Mouse (Mus musculus): ENCODE results near the gene Glod4. TPM values are rescaled to one million over a fixed set of nuclear protein-coding genes. Genes with fewer than 3 reads are reported as not detected.
A peak's percentile ranks its signal among the peaks of the same experiment; 100 is the strongest.

Gene Glod4
- polyA plus RNA-seq, 1 experiment from 2014 or later: 123 TPM

GRCm38 (mm10) chr11:76183745-76184144, 59.8 kb downstream of the Glod4 start:
- ATAC-seq (replicated peaks): no peak
- Histone ChIP-seq H3K4me2 (no peak overlapping the region), H3K9ac (no peak overlapping the region), H3K4me1 (peaks cover 5% of the 10 kb centered on the region), H3K4me3 (no peak overlapping the region), H3K27ac (no peak overlapping the region), H3K9me3 (no peaks in the 10 kb centered on the region), H3K27me3 (replicated peaks) (no peaks in the 10 kb centered on the region), H3K36me3 (replicated peaks) (no peaks in the 10 kb centered on the region)
- WGBS: 82% methylated on average over 4 of the region's 4 CpGs

DNA sequence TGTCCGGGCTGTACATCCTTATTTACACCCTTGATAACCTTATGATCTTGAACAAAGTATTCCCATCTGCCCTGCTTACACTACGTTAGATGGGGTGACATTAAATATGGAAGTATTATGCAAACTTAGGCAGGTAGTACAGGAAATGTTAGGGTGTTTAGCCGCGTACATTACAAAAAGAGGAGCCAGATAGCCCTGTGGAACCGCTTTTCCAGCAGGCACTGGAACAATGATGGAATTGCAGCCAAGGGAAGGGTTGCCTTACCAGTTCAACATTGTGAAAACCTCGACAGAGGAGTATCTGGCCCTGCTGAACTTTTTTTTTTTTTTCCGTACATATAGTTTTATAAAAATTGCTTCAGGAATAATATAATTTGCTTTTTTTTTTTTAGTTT, 63.4 kb downstream of the Glod4 start:
- 17% methylated on average over 7 of the region's 7 CpGs for WGBS
- no peaks in the 10 kb centered on the region for H3K36me3 ChIP-seq (replicated peaks)
- ATAC-seq (replicated peaks): no peak
- no peaks in the 10 kb centered on the region for H3K27me3 ChIP-seq (replicated peaks)
- H3K9ac ChIP-seq: peak overlapping the region; percentile 58
- H3K4me1 ChIP-seq: peaks cover 13% of the 10 kb centered on the region
- H3K4me3 ChIP-seq: peak overlapping the region; percentile 84
- H3K9me3 ChIP-seq: no peaks in the 10 kb centered on the region
- peak overlapping the region; percentile 84 for H3K27ac ChIP-seq
- H3K4me2 ChIP-seq: peak overlapping the region; percentile 84

DNA sequence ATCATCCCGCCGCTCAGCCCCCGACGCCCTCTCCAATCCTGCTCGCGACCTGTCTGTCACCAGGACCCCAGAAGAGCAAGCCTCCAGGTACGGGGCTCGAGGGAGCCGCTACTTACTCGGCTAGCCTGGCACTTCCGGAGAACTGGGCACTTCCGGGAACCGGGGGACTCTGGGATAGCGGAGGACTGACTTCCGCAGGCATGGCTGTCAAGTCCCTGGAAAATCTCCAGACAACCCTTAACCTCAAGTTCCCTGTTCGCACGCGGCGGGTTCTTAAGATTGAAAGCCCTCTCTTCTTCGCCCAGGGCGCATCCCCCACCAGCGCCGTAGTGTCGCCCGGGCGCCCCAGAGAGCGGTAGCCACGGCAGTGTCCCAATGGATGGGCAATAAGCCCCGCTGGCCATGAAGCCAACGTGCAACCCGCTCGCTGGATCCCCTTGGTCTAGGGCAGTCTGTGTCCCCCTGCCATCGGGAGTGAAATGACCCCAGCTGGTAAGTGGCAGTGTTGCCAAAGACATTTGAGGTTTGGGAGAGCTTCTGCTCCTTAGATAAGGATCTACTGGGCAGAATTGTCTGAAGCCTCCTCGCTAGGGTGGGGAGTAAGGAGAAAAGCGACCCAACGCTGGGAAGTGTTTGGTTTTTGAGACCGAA, 63.9 kb downstream of the Glod4 start, which contains the start of the genes Vps53 and Fam57a:
Gene Vps53 (minus strand): TSS at position 153 of the 651 bp plus-strand sequence.
Gene Fam57a (plus strand): TSS at position 177 of the 651 bp plus-strand sequence.
- Histone ChIP-seq H3K4me2 (peak within 1 kb of the TSS; percentile 84), H3K9me3 (no peaks in the 10 kb centered on the region), H3K4me1 (peaks cover 13% of the 10 kb centered on the region), H3K27me3 (replicated peaks) (no peaks in the 10 kb centered on the region), H3K36me3 (replicated peaks) (no peaks in the 10 kb centered on the region), H3K9ac (peak within 1 kb of the TSS; percentile 58), H3K4me3 (peak within 1 kb of the TSS; percentile 84), H3K27ac (peak within 1 kb of the TSS; percentile 84)
- peak; percentile 95 for ATAC-seq (replicated peaks)
- under 1% methylated on average over 37 of the region's 37 CpGs for WGBS

GRCm38 (mm10) chr11:76178726-76179494, 64.6 kb downstream of the Glod4 start:
- Histone ChIP-seq H3K27ac (peak overlapping the region; percentile 84), H3K4me1 (peaks cover 13% of the 10 kb centered on the region), H3K4me3 (peak overlapping the region; percentile 84), H3K27me3 (replicated peaks) (no peaks in the 10 kb centered on the region), H3K9me3 (no peaks in the 10 kb centered on the region), H3K4me2 (peak overlapping the region; percentile 84), H3K9ac (peak overlapping the region; percentile 58), H3K36me3 (replicated peaks) (0 out of 2 replicates have a peak, but pooled peaks cover 1% of the 10 kb centered on the region)
- under 1% methylated on average over 28 of the region's 28 CpGs for WGBS
- ATAC-seq (replicated peaks): peak; percentile 87

DNA sequence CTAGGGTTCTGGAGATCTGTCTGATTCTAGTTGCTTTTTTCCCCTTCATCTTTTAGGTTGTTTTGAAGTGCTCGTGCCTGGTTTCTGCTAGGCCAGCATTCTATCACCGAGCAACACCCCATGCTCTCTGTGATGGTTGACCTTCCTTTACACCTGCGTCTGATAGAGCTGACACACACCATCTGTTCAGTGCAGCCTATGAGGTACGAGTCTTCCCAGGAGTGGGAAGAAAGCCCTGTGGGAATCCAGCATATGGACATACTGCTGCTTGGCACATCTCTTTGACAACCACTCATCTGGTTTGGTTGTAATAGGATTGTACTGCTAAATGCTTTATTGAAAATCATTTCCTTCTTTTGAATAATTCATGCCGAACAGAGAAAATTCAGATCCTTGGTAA, 73.3 kb downstream of the Glod4 start:
- Histone ChIP-seq H3K4me2 (no peak overlapping the region), H3K27me3 (replicated peaks) (no peaks in the 10 kb centered on the region), H3K36me3 (replicated peaks) (peaks cover 18% of the 10 kb centered on the region; the same call in 1 of the 2 replicates), H3K4me1 (no peaks in the 10 kb centered on the region), H3K9me3 (no peaks in the 10 kb centered on the region), H3K27ac (no peak overlapping the region), H3K4me3 (no peak overlapping the region), H3K9ac (no peak overlapping the region)
- WGBS: 53% methylated on average over 5 of the region's 5 CpGs
- no peak for ATAC-seq (replicated peaks)

- no peak for ATAC-seq (replicated peaks)
- H3K36me3 ChIP-seq (replicated peaks): peaks cover 20% of the 10 kb centered on the region
- no peak overlapping the region for H3K27ac ChIP-seq
- no peaks in the 10 kb centered on the region for H3K4me1 ChIP-seq
- 73% methylated on average over 3 of the region's 3 CpGs for WGBS
- no peaks in the 10 kb centered on the region for H3K9me3 ChIP-seq
- H3K9ac ChIP-seq: no peak overlapping the region
- no peak overlapping the region for H3K4me2 ChIP-seq
- no peaks in the 10 kb centered on the region for H3K27me3 ChIP-seq (replicated peaks)
- no peak overlapping the region for H3K4me3 ChIP-seq
Measured at GRCm38 (mm10) chr11:76168976-76169375, 74.5 kb downstream of the Glod4 start.

DNA sequence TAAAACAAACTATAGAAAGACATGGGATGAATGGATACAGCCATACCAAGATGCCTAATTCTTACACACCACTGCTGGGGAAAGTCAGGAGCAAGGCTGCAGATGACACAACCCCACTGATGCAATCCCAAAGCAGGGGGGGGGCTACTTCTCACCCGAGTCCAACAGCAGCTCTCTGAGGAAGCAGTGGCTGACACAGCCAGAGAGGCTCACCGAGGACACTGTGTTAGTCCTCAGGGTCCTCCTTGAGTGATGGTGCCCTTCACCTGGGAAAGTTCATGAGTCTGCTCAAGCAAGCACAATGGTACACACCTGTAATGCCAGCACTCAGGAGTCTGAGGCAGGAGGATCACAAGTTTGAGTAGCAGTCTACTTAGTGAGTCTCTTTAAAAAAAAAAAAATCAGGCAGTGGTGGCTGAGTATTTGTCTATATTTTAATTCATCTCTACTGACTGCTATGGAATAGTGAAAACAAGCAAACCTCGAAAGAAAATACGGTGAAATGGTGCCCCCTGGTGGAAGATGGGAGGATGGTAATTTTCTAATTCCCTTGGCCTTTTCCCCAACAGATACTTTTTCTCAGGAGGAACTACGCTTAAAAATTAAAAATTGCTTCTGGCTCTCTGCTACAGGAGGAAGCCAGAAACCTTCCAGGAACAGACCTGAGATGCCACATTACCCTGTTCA, 76.3 kb downstream of the Glod4 start:
- H3K4me2 ChIP-seq: no peak overlapping the region
- ATAC-seq (replicated peaks): no peak
- WGBS: 29% methylated on average over 5 of the region's 5 CpGs
- H3K9ac ChIP-seq: no peak overlapping the region
- no peaks in the 10 kb centered on the region for H3K9me3 ChIP-seq
- peaks cover 19% of the 10 kb centered on the region for H3K36me3 ChIP-seq (replicated peaks)
- H3K4me1 ChIP-seq: no peaks in the 10 kb centered on the region
- no peaks in the 10 kb centered on the region for H3K27me3 ChIP-seq (replicated peaks)
- no peak overlapping the region for H3K27ac ChIP-seq
- no peak overlapping the region for H3K4me3 ChIP-seq

DNA sequence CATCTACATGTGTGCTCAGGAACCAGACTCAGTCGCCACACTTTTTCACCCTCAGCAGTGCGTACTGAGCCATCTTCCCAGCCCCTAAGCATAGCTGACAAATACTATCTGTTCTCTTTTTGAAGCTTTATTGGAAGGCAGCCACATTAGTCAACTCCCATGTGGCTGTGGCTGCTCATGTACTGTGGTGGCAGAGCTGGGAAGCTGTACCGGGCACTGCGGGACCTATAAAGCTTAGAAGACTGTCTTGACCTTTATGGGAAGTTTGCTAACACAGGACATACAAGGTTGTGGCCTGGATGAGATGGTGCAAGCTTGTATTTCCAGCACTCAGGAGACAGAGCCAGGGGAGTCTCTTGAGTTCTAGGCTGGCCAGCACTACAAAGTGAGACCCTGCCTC, 76.9 kb downstream of the Glod4 start:
- Histone ChIP-seq H3K27me3 (replicated peaks) (no peaks in the 10 kb centered on the region), H3K4me3 (no peak overlapping the region), H3K4me2 (no peak overlapping the region), H3K9me3 (no peaks in the 10 kb centered on the region), H3K9ac (no peak overlapping the region), H3K4me1 (no peaks in the 10 kb centered on the region), H3K27ac (no peak overlapping the region), H3K36me3 (replicated peaks) (peaks cover 15% of the 10 kb centered on the region; the same call in 1 of the 2 replicates)
- ATAC-seq (replicated peaks): no peak
- 92% methylated on average over 4 of the region's 4 CpGs for WGBS

GRCm38 (mm10) chr11:76160251-76160650, 83.3 kb downstream of the Glod4 start:
- 78% methylated on average over 6 of the region's 6 CpGs for WGBS
- Histone ChIP-seq H3K9ac (no peak overlapping the region), H3K27ac (no peak overlapping the region), H3K4me2 (no peak overlapping the region), H3K27me3 (replicated peaks) (no peaks in the 10 kb centered on the region), H3K4me3 (no peak overlapping the region), H3K9me3 (no peaks in the 10 kb centered on the region), H3K4me1 (no peaks in the 10 kb centered on the region), H3K36me3 (replicated peaks) (peaks cover 25% of the 10 kb centered on the region)
- ATAC-seq (replicated peaks): no peak

DNA sequence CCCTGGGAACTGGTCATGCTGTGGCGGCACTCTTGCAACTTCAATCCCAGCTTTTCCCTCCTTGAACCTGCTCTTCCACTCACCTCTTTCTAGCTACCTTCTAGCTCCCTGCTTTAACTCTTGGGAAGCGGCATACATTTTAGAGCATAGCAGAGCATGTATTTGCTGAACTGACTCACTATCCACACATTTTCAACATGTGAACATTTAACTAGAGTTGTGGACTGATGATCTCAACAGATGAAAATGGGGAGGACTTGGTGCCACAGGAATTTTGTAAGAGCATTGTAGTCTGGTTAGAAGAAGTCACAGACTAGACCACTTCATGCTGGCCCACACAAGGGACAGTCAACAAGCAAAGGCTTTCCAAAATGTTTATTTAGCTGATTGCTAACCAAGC, 85.2 kb downstream of the Glod4 start:
- Histone ChIP-seq H3K9ac (no peak overlapping the region), H3K4me1 (no peaks in the 10 kb centered on the region), H3K4me3 (no peak overlapping the region), H3K4me2 (no peak overlapping the region), H3K27ac (no peak overlapping the region), H3K27me3 (replicated peaks) (no peaks in the 10 kb centered on the region), H3K36me3 (replicated peaks) (peaks cover 33% of the 10 kb centered on the region), H3K9me3 (no peaks in the 10 kb centered on the region)
- 94% methylated on average over 2 of the region's 2 CpGs for WGBS
- ATAC-seq (replicated peaks): no peak

GRCm38 (mm10) chr11:76154861-76155260, 88.7 kb downstream of the Glod4 start:
- H3K9me3 ChIP-seq: no peaks in the 10 kb centered on the region
- H3K4me3 ChIP-seq: no peak overlapping the region
- no peaks in the 10 kb centered on the region for H3K4me1 ChIP-seq
- no peak for ATAC-seq (replicated peaks)
- no peak overlapping the region for H3K9ac ChIP-seq
- H3K27ac ChIP-seq: no peak overlapping the region
- H3K27me3 ChIP-seq (replicated peaks): no peaks in the 10 kb centered on the region
- WGBS: 92% methylated on average over 2 of the region's 2 CpGs
- no peak overlapping the region for H3K4me2 ChIP-seq
- H3K36me3 ChIP-seq (replicated peaks): peaks cover 21% of the 10 kb centered on the region; the same call in 1 of the 2 replicates

DNA sequence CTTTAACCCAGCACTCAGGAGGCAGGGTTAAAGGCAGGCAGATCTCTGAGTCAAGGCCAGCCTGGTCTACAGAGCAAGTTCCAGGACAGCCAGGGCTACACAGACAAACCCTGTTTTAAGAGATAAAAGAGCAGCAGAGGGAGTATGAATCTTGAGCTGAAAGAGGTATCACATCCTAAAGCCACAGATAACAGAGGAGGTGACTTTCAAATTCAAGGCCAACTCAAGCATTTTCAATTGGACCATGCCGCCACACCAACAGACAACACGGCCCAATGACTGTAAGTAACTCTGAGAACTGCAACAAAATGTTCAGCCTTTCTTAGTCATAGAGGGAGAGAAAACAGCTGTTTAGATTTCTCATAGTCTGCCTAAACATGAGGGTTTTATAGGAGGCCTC, 89.3 kb downstream of the Glod4 start:
- peaks cover 19% of the 10 kb centered on the region; the same call in 1 of the 2 replicates for H3K36me3 ChIP-seq (replicated peaks)
- 0 out of 2 replicates have a peak, but pooled peaks cover 3% of the 10 kb centered on the region for H3K4me1 ChIP-seq
- no peaks in the 10 kb centered on the region for H3K27me3 ChIP-seq (replicated peaks)
- H3K9me3 ChIP-seq: no peaks in the 10 kb centered on the region
- no peak overlapping the region for H3K27ac ChIP-seq
- no peak overlapping the region for H3K9ac ChIP-seq
- no peak overlapping the region for H3K4me3 ChIP-seq
- ATAC-seq (replicated peaks): no peak
- WGBS: 99% methylated on average over 2 of the region's 2 CpGs
- no peak overlapping the region for H3K4me2 ChIP-seq
